Mouse (Mus musculus): ENCODE results near the gene Ubfd1. TPM values are rescaled to one million over a fixed set of nuclear protein-coding genes. Genes with fewer than 3 reads are reported as not detected.

The Ubfd1 gene
- polyA plus RNA-seq, 1 experiment from 2014 or later, result 66.4 TPM

DNA sequence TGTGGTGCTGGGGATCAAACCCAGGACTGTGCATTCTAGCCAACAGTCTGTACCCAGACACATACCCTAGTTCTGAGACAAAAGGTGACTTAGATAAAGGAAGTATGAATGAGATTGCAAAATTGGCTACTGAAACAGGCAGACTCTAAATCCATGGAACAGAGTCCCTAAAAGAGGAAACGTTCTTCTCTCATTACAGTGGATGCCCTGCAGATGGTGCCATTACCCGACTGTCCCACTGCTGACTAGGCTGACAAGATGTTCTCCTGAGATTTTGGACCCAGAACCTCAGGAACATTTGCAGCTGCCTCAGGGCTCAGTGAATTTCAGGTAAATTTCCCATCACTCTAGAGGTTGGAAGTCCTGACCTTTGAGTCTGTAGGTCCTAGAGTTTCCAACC, 32.6 kb upstream of the Ubfd1 start:
- Histone ChIP-seq H3K4me3 (ENCODE audit: control insufficient read depth in 1 of 2, insufficient read depth in 1 of 2, low read depth in 1 of 2, low read length in 2 of 2) (no peak overlapping the region), H3K27ac (replicated peaks in 1 of 2; ENCODE audit: control insufficient read depth in 1 of 2, insufficient read depth in 1 of 2, low read depth in 2 of 2, low read length in 2 of 2) (no peak overlapping the region), H3K9me3 (ENCODE audit: control insufficient read depth, low read length) (no peaks in the 10 kb centered on the region), H3K27me3 (ENCODE audit: control insufficient read depth, insufficient read depth, low read length) (no peaks in the 10 kb centered on the region), H3K9ac (ENCODE audit: low read length) (no peak overlapping the region), H3K4me1 (ENCODE audit: control insufficient read depth in 2 of 2, insufficient read depth in 2 of 2, low read length in 2 of 2) (no peaks in the 10 kb centered on the region), H3K36me3 (ENCODE audit: control insufficient read depth, insufficient read depth, low read length) (peaks cover 29% of the 10 kb centered on the region), H3K4me2 (ENCODE audit: low read length) (no peak overlapping the region)
- WGBS, result 27% methylated on average over 2 of the region's 2 CpGs
- no peak for ATAC-seq (ENCODE audit: insufficient number of reproducible peaks, insufficient read depth, low FRiP score, low read depth)

DNA sequence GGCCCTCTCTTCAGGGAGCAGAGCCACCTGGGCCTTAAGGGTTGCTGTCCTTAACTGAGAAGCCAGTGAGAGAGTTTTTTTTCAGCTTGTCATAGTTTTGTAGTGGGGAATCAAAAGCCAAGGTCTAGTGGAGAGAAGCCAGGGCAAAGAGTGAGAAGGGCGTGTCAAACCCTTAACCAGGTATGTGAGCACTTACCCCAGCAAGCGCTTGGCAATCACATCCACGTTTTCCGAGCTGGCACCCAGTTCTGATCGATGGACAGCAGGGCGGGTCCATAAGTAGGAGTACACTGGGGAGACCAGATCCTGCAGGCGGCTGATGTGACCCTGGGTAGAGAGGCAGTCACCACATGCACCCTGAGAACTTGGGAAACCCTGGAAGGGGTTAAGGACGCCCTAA, 22.9 kb upstream of the Ubfd1 start:
- no peak overlapping the region; a peak in 1 of 4 replicates for H3K4me3 ChIP-seq (ENCODE audit: control insufficient read depth in 1 of 2, insufficient read depth in 1 of 2, low read depth in 1 of 2, low read length in 2 of 2)
- H3K9ac ChIP-seq (ENCODE audit: low read length), result peak overlapping the region; percentile 38; the same call in 1 of the 2 replicates
- H3K36me3 ChIP-seq (ENCODE audit: control insufficient read depth, insufficient read depth, low read length), result peaks cover 64% of the 10 kb centered on the region
- 78% methylated on average over 8 of the region's 8 CpGs for WGBS
- H3K4me2 ChIP-seq (ENCODE audit: low read length), result peak overlapping the region; percentile 65
- peak overlapping the region; percentile 99 for H3K27ac ChIP-seq (replicated peaks in 1 of 2; ENCODE audit: control insufficient read depth in 1 of 2, insufficient read depth in 1 of 2, low read depth in 2 of 2, low read length in 2 of 2)
- H3K27me3 ChIP-seq (ENCODE audit: control insufficient read depth, insufficient read depth, low read length), result no peaks in the 10 kb centered on the region
- no peak for ATAC-seq (ENCODE audit: insufficient number of reproducible peaks, insufficient read depth, low FRiP score, low read depth)
- H3K4me1 ChIP-seq (ENCODE audit: control insufficient read depth in 2 of 2, insufficient read depth in 2 of 2, low read length in 2 of 2), result peaks cover 35 to 59% of the 10 kb centered on the region in 2 experiments
- H3K9me3 ChIP-seq (ENCODE audit: control insufficient read depth, low read length), result no peaks in the 10 kb centered on the region

DNA sequence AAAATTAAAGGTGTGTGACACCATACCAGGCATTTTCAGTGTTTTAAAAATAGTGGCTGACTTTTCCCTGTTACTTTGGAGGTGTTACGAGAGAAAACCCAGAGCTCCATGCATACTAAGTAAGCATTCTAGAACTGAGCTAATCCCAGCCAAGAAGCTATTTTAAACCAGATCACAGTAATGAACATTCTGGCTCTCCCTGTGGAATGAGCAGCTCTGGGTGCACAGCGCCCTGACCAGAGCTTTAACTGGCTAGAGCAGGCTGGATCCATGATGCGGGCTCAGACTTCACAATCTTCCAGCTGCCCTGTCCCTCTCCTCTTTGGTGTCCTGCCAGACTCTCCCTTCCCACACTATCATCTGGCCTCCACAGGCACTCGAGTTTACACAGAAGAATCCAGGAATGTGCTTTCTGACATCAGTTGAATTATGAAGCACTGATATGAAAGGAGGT, 21.8 kb upstream of the Ubfd1 start:
- peaks cover 36 to 62% of the 10 kb centered on the region in 2 experiments for H3K4me1 ChIP-seq (ENCODE audit: control insufficient read depth in 2 of 2, insufficient read depth in 2 of 2, low read length in 2 of 2)
- WGBS, result 14% methylated on average over 4 of the region's 4 CpGs
- H3K27me3 ChIP-seq (ENCODE audit: control insufficient read depth, insufficient read depth, low read length), result no peaks in the 10 kb centered on the region
- H3K27ac ChIP-seq (replicated peaks in 1 of 2; ENCODE audit: control insufficient read depth in 1 of 2, insufficient read depth in 1 of 2, low read depth in 2 of 2, low read length in 2 of 2), result peak overlapping the region; percentile 99
- peaks cover 57% of the 10 kb centered on the region for H3K36me3 ChIP-seq (ENCODE audit: control insufficient read depth, insufficient read depth, low read length)
- H3K9ac ChIP-seq (ENCODE audit: low read length), result peak overlapping the region; percentile 74
- H3K9me3 ChIP-seq (ENCODE audit: control insufficient read depth, low read length), result no peaks in the 10 kb centered on the region
- ATAC-seq (ENCODE audit: insufficient number of reproducible peaks, insufficient read depth, low FRiP score, low read depth), result peak; percentile 90
- H3K4me2 ChIP-seq (ENCODE audit: low read length), result peak overlapping the region; percentile 65
- peak overlapping the region; percentile 29 to 41; a peak in 1 of 4 replicates for H3K4me3 ChIP-seq (ENCODE audit: control insufficient read depth in 1 of 2, insufficient read depth in 1 of 2, low read depth in 1 of 2, low read length in 2 of 2)

DNA sequence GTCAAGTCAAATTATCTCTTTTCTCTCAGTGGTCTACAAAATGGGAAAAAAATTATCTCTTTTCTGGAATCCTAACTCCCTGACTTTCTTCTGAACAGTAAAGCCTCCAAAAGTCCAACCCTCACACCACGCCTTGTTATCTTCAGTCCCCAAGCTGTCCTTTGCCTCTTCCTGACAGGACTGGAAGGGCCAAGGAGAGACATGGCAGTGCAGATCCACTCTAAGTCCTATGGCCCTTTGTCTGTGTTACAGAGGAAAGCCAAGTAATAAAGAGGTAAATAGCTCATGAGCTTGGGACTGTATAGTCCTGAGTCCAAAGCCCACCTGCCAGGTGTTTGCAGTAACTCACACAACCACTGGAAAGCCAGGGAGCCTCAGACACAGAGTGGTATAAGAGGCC, 21.3 kb upstream of the Ubfd1 start:
- H3K36me3 ChIP-seq (ENCODE audit: control insufficient read depth, insufficient read depth, low read length), result peaks cover 57% of the 10 kb centered on the region
- H3K27ac ChIP-seq (replicated peaks in 1 of 2; ENCODE audit: control insufficient read depth in 1 of 2, insufficient read depth in 1 of 2, low read depth in 2 of 2, low read length in 2 of 2), result peak overlapping the region; percentile 99
- H3K9ac ChIP-seq (ENCODE audit: low read length), result peak overlapping the region; percentile 74
- peak overlapping the region; percentile 29 to 41 for H3K4me3 ChIP-seq (ENCODE audit: control insufficient read depth in 1 of 2, insufficient read depth in 1 of 2, low read depth in 1 of 2, low read length in 2 of 2)
- no peaks in the 10 kb centered on the region for H3K9me3 ChIP-seq (ENCODE audit: control insufficient read depth, low read length)
- peak overlapping the region; percentile 65 for H3K4me2 ChIP-seq (ENCODE audit: low read length)
- no peaks in the 10 kb centered on the region for H3K27me3 ChIP-seq (ENCODE audit: control insufficient read depth, insufficient read depth, low read length)
- H3K4me1 ChIP-seq (ENCODE audit: control insufficient read depth in 2 of 2, insufficient read depth in 2 of 2, low read length in 2 of 2), result peaks cover 36 to 62% of the 10 kb centered on the region in 2 experiments
- WGBS, result 19% methylated on average over 1 of the region's 1 CpGs
- ATAC-seq (ENCODE audit: insufficient number of reproducible peaks, insufficient read depth, low FRiP score, low read depth), result no peak

DNA sequence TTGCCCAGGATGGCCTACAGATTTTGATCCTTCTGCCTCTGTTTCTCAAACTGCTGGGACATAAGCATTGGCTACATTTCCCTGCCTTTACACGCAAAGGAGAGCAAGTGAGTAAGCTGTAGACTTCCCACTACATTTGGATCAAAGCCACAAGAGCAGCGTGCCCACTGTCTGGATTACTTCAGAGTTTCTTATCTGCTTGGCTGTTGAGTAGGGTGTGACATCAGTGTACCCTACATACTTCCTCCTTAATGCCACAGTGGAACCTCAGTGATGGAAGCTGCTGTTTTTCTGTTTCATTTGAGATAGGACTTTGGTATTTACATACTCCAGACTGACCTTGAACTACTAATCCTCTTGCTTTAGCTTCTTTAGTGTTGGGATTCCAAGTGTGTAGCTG, 20.2 kb upstream of the Ubfd1 start:
- H3K36me3 ChIP-seq (ENCODE audit: control insufficient read depth, insufficient read depth, low read length), result peaks cover 55% of the 10 kb centered on the region
- H3K4me1 ChIP-seq (ENCODE audit: control insufficient read depth in 2 of 2, insufficient read depth in 2 of 2, low read length in 2 of 2), result peaks cover 36 to 62% of the 10 kb centered on the region in 2 experiments
- peak overlapping the region; percentile 30 to 41 for H3K4me3 ChIP-seq (ENCODE audit: control insufficient read depth in 1 of 2, insufficient read depth in 1 of 2, low read depth in 1 of 2, low read length in 2 of 2)
- WGBS, result 6% methylated on average over 2 of the region's 2 CpGs
- H3K4me2 ChIP-seq (ENCODE audit: low read length), result peak overlapping the region; percentile 65
- peak; percentile 47 for ATAC-seq (ENCODE audit: insufficient number of reproducible peaks, insufficient read depth, low FRiP score, low read depth)
- peak overlapping the region; percentile 99 for H3K27ac ChIP-seq (replicated peaks in 1 of 2; ENCODE audit: control insufficient read depth in 1 of 2, insufficient read depth in 1 of 2, low read depth in 2 of 2, low read length in 2 of 2)
- no peaks in the 10 kb centered on the region for H3K9me3 ChIP-seq (ENCODE audit: control insufficient read depth, low read length)
- H3K9ac ChIP-seq (ENCODE audit: low read length), result peak overlapping the region; percentile 74
- no peaks in the 10 kb centered on the region for H3K27me3 ChIP-seq (ENCODE audit: control insufficient read depth, insufficient read depth, low read length)

DNA sequence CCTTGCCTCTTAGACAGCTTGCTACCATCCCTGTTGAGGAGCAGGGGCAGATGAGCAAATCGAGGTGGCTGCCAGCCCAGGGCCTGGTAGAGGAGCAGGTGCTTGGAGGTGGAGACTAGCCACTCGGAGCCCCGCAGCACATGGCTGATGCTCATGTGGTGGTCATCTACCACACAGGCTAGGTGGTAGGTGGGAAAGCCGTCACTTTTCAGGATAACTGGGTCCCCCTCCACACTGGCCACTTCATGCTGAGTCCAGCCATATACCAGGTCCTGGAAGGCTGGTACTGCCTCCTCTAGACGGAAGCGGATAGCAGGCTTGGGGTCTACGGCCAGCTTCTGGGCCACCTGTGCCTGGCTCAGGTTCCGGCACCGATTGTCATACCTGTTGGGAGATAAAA, 18.8 kb upstream of the Ubfd1 start:
- H3K9ac ChIP-seq (ENCODE audit: low read length), result peak overlapping the region; percentile 12; the same call in 1 of the 2 replicates
- no peak for ATAC-seq (ENCODE audit: insufficient number of reproducible peaks, insufficient read depth, low FRiP score, low read depth)
- peak overlapping the region; percentile 99 for H3K27ac ChIP-seq (replicated peaks in 1 of 2; ENCODE audit: control insufficient read depth in 1 of 2, insufficient read depth in 1 of 2, low read depth in 2 of 2, low read length in 2 of 2)
- H3K36me3 ChIP-seq (ENCODE audit: control insufficient read depth, insufficient read depth, low read length), result peaks cover 43% of the 10 kb centered on the region
- H3K4me3 ChIP-seq (ENCODE audit: control insufficient read depth in 1 of 2, insufficient read depth in 1 of 2, low read depth in 1 of 2, low read length in 2 of 2), result no peak overlapping the region
- H3K27me3 ChIP-seq (ENCODE audit: control insufficient read depth, insufficient read depth, low read length), result no peaks in the 10 kb centered on the region
- H3K9me3 ChIP-seq (ENCODE audit: control insufficient read depth, low read length), result no peaks in the 10 kb centered on the region
- H3K4me2 ChIP-seq (ENCODE audit: low read length), result no peak overlapping the region
- 82% methylated on average over 9 of the region's 9 CpGs for WGBS
- peaks cover 31 to 56% of the 10 kb centered on the region in 2 experiments for H3K4me1 ChIP-seq (ENCODE audit: control insufficient read depth in 2 of 2, insufficient read depth in 2 of 2, low read length in 2 of 2)

DNA sequence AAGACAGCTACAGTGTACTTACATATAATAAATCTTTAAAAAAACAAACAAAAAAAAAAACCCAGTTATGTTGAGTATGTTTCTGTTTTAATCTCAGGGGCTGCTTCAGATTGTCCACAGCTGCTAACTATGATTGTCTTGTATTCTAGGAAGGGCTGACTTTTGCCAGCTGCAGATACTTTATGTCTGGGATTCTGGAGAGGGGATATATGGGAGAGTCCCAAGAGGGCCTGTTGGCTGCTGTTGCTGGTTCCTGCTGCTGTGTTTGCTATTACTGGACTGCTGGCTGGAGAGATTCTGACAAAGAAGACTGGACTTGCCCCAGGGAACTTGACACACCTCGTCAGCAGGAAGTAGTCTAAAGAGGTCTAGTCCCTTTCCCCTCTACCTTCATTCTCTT, 16.1 kb upstream of the Ubfd1 start:
- peaks cover 53% of the 10 kb centered on the region for H3K36me3 ChIP-seq (ENCODE audit: control insufficient read depth, insufficient read depth, low read length)

DNA sequence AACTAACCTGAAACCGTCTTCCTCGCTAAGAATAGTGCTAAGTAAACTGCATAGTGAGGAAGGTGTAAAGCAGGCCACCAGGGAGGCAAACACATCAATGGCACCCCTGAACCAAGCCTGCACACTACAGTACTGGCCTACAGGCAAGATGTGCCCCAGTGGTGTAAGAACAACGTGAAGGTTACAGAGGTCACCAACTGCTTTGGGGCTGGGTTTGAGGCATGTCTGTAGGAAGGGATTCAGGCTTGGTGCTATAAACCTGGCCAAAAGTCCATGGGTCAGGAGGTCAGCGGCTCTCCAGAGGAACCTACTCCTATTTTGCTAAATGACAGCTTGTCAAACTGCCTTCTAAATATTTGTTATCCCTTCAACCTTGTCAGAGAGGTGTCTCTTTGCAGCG, 10.3 kb upstream of the Ubfd1 start:
- Histone ChIP-seq H3K4me2 (ENCODE audit: low read length) (no peak overlapping the region), H3K27ac (replicated peaks in 1 of 2; ENCODE audit: control insufficient read depth in 1 of 2, insufficient read depth in 1 of 2, low read depth in 2 of 2, low read length in 2 of 2) (no peak overlapping the region), H3K9me3 (ENCODE audit: control insufficient read depth, low read length) (no peaks in the 10 kb centered on the region), H3K9ac (ENCODE audit: low read length) (no peak overlapping the region), H3K36me3 (ENCODE audit: control insufficient read depth, insufficient read depth, low read length) (peaks cover 63% of the 10 kb centered on the region), H3K27me3 (ENCODE audit: control insufficient read depth, insufficient read depth, low read length) (no peaks in the 10 kb centered on the region), H3K4me3 (ENCODE audit: control insufficient read depth in 1 of 2, insufficient read depth in 1 of 2, low read depth in 1 of 2, low read length in 2 of 2) (no peak overlapping the region), H3K4me1 (ENCODE audit: control insufficient read depth in 2 of 2, insufficient read depth in 2 of 2, low read length in 2 of 2) (no peaks in the 10 kb centered on the region)
- 84% methylated on average over 5 of the region's 5 CpGs for WGBS
- ATAC-seq (ENCODE audit: insufficient number of reproducible peaks, insufficient read depth, low FRiP score, low read depth), result no peak

More for the DNA sequence above, 16.1 kb upstream of the Ubfd1 start:
- Histone ChIP-seq H3K9ac (ENCODE audit: low read length) (no peak overlapping the region), H3K4me2 (ENCODE audit: low read length) (no peak overlapping the region), H3K27ac (replicated peaks in 1 of 2; ENCODE audit: control insufficient read depth in 1 of 2, insufficient read depth in 1 of 2, low read depth in 2 of 2, low read length in 2 of 2) (no peak overlapping the region), H3K9me3 (ENCODE audit: control insufficient read depth, low read length) (no peaks in the 10 kb centered on the region), H3K4me1 (ENCODE audit: control insufficient read depth in 2 of 2, insufficient read depth in 2 of 2, low read length in 2 of 2) (peaks cover 21 to 35% of the 10 kb centered on the region in 2 experiments), H3K27me3 (ENCODE audit: control insufficient read depth, insufficient read depth, low read length) (no peaks in the 10 kb centered on the region), H3K4me3 (ENCODE audit: control insufficient read depth in 1 of 2, insufficient read depth in 1 of 2, low read depth in 1 of 2, low read length in 2 of 2) (no peak overlapping the region)
- WGBS, result 89% methylated on average over 1 of the region's 1 CpGs
- ATAC-seq (ENCODE audit: insufficient number of reproducible peaks, insufficient read depth, low FRiP score, low read depth), result no peak

Data from heart, embryonic 14.5 days (tissue).